Comparison of ENCODE assay signal across 8 mouse cellular contexts in genomic region chr3:84654246-84654826, GRCm38 (mm10). TPM values are rescaled to one million over a fixed set of nuclear protein-coding genes. Genes with fewer than 3 reads are reported as not detected.
DNase-seq lines count a peak whose midpoint lies in the region; ATAC-seq and TF ChIP-seq lines count a peak whose summit lies in the region.

No protein-coding gene starts in this region.

- H3K4me3 ChIP-seq in lung, embryonic 14.5 days (ENCODE audit: low read depth, low read length), result peak overlapping the region; percentile 16; the same call in 1 of the 2 replicates
- H3K4me3 ChIP-seq in cerebellum, adult 2 months (replicated peaks; ENCODE audit: insufficient read depth, low read depth, low read length), result peak overlapping the region; percentile 27
- peak overlapping the region; percentile 24 for H3K4me3 ChIP-seq in heart, embryonic 12.5 days
- peak overlapping the region; percentile 49 for H3K4me3 ChIP-seq in liver, embryonic 12.5 days

- no peaks in the 10 kb centered on the region for H3K36me3 ChIP-seq in lung, embryonic 14.5 days (ENCODE audit: insufficient read depth)
- H3K36me3 ChIP-seq in heart, embryonic 12.5 days, result no peaks in the 10 kb centered on the region
- no peaks in the 10 kb centered on the region for H3K36me3 ChIP-seq in liver, embryonic 12.5 days

- TF ChIP-seq CTCF in lung, embryonic 14.5 days (IDR thresholded peaks at IDR 0.05; ENCODE audit: low read depth), result no peak
- no peak for TF ChIP-seq CTCF in cerebellum, adult 2 months (IDR thresholded peaks at IDR 0.05; ENCODE audit: borderline replicate concordance, insufficient read depth, low read depth, low read length)

- no peak overlapping the region for H3K27ac ChIP-seq in lung, embryonic 14.5 days (ENCODE audit: low read depth)
- no peak overlapping the region for H3K27ac ChIP-seq in cerebellum, adult 2 months (ENCODE audit: insufficient read depth, low read length)
- peak overlapping the region; percentile 59 for H3K27ac ChIP-seq in heart, embryonic 12.5 days (ENCODE audit: poor library complexity, severe bottlenecking)
- peak overlapping the region; percentile 31; the same call in 1 of the 2 replicates for H3K27ac ChIP-seq in liver, embryonic 12.5 days

- H3K9me3 ChIP-seq in lung, embryonic 14.5 days (ENCODE audit: low read depth, low read length), result no peaks in the 10 kb centered on the region
- H3K9me3 ChIP-seq in heart, embryonic 12.5 days (replicated peaks), result peaks cover 6% of the 10 kb centered on the region
- 0 out of 2 replicates have a peak, but pooled peaks cover 3% of the 10 kb centered on the region for H3K9me3 ChIP-seq in liver, embryonic 12.5 days (replicated peaks)

- H3K27me3 ChIP-seq in lung, embryonic 14.5 days (ENCODE audit: insufficient read depth, low read length), result no peaks in the 10 kb centered on the region
- H3K27me3 ChIP-seq in cerebellum, adult 2 months (ENCODE audit: control insufficient read depth, insufficient read depth, low read length), result no peaks in the 10 kb centered on the region
- H3K27me3 ChIP-seq in heart, embryonic 12.5 days (replicated peaks), result peaks cover 5% of the 10 kb centered on the region; the same call in 1 of the 2 replicates
- no peaks in the 10 kb centered on the region for H3K27me3 ChIP-seq in liver, embryonic 12.5 days (replicated peaks)

- H3K4me2 ChIP-seq in lung, embryonic 14.5 days, result peak overlapping the region; percentile 61
- peak overlapping the region; percentile 61 for H3K4me2 ChIP-seq in heart, embryonic 12.5 days
- peak overlapping the region; percentile 71 for H3K4me2 ChIP-seq in liver, embryonic 12.5 days

- peak; percentile 52; the same call in 1 of the 2 replicates for ATAC-seq in lung, embryonic 14.5 days (ENCODE audit: insufficient read depth)
- ATAC-seq in heart, embryonic 12.5 days (ENCODE audit: insufficient number of reproducible peaks, low FRiP score), result peak; percentile 39; the same call in 1 of the 2 replicates
- ATAC-seq in liver, embryonic 12.5 days, result peak; percentile 88

- 11% methylated on average over 12 of the region's 12 CpGs for WGBS in lung, embryonic 14.5 days
- WGBS in cerebellum, adult 2 months, result 20% methylated on average over 12 of the region's 12 CpGs
- 4% methylated on average over 12 of the region's 12 CpGs for WGBS in heart, embryonic 12.5 days
- 4% methylated on average over 12 of the region's 12 CpGs for WGBS in liver, embryonic 12.5 days (ENCODE audit: insufficient replicate concordance)

- TF ChIP-seq POLR2A in cerebellum, adult 2 months (IDR thresholded peaks at IDR 0.05; ENCODE audit: borderline replicate concordance, insufficient read depth, low read length), result no peak

- peak; percentile 21 for DNase-seq in lung, embryonic 14.5 days
- DNase-seq in lung, postnatal 14 days, result no peak
- peak; percentile 11 to 13 for DNase-seq in cerebellum, adult 2 months
- DNase-seq in retina, embryonic 14.5 days (ENCODE audit: low spot score), result peak; percentile 8
- DNase-seq in layer of hippocampus, adult 18-20 months (ENCODE audit: low spot score in 2 of 2), result no peak
- no peak for DNase-seq in gastrocnemius, postnatal 4 days (ENCODE audit: low spot score in 2 of 2)

- peak overlapping the region; percentile 33; the same call in 1 of the 2 replicates for H3K9ac ChIP-seq in lung, embryonic 14.5 days
- no peak overlapping the region for H3K9ac ChIP-seq in heart, embryonic 12.5 days
- peak overlapping the region; percentile 56 for H3K9ac ChIP-seq in liver, embryonic 12.5 days

- H3K4me1 ChIP-seq in lung, embryonic 14.5 days (ENCODE audit: insufficient read depth), result peaks cover 18% of the 10 kb centered on the region
- H3K4me1 ChIP-seq in cerebellum, adult 2 months (ENCODE audit: control insufficient read depth, insufficient read depth, low read length), result 0 out of 2 replicates have a peak, but pooled peaks cover 4% of the 10 kb centered on the region
- peaks cover 34% of the 10 kb centered on the region for H3K4me1 ChIP-seq in heart, embryonic 12.5 days (replicated peaks)
- peaks cover 28% of the 10 kb centered on the region for H3K4me1 ChIP-seq in liver, embryonic 12.5 days

RNA-seq across cellular contexts. Expression of gene Tmem154, which starts 11.7 kb away (rescaled TPM):
- 1.4 and 2.1 TPM in 2 replicates for polyA plus RNA-seq in lung, embryonic 14.5 days (2014; fragmentation: Nextera tagmentation; extraction: Ambion mirVana)
- polyA plus RNA-seq in cerebellum, adult 2 months (2012; rRNA removed), result 0.46 and 0.62 TPM in 2 replicates
- 0.47 and 0.54 TPM in 2 replicates for polyA plus RNA-seq in heart, embryonic 12.5 days (2016; fragmentation: Nextera tagmentation; extraction: Ambion mirVana)
- polyA plus RNA-seq in liver, embryonic 12.5 days (2016; fragmentation: Nextera tagmentation; extraction: Ambion mirVana), result 0.55 and 0.81 TPM in 2 replicates
- under 1 TPM; 0.32 to 0.36 TPM for total RNA-seq in layer of hippocampus, adult 18-20 months (2021)
- total RNA-seq in gastrocnemius, postnatal 4 days (2021), result 1 to 10 TPM; 2.0 TPM

Comparison
In these comparisons a context has a peak if more than half of its experiments do, and no peak if none do; other contexts are left out.
1. DNase-seq: peak in lung, embryonic 14.5 days (single experiment), cerebellum, adult 2 months (2 of 2) and retina, embryonic 14.5 days (single experiment); none in lung, postnatal 14 days (single experiment), layer of hippocampus, adult 18-20 months (0 of 2) and gastrocnemius, postnatal 4 days (0 of 2).
2. H3K27ac ChIP-seq: peak in heart, embryonic 12.5 days (single experiment) and liver, embryonic 12.5 days (single experiment); none in lung, embryonic 14.5 days (single experiment) and cerebellum, adult 2 months (single experiment).
3. Peak in every context shown above with its lines, with median percentiles within 50 percentile points of each other: ATAC-seq, H3K4me2 ChIP-seq and H3K4me3 ChIP-seq.